Mouse (Mus musculus) hindbrain, embryonic 16.5 days (tissue): ENCODE data around the gene Gtf3c6. TPM values are rescaled to one million over a fixed set of nuclear protein-coding genes. Genes with fewer than 3 reads are reported as not detected.

Experiments used
- ATAC-seq: fragments of 200-750 bp; cut with Nextera tagmentation; 2 replicates; pipeline ENCODE4 v1.8.0; 2017; ENCODE audit warnings: moderate TSS enrichment, moderate library complexity
- H3K27ac ChIP-seq: fragments of 300-500 bp; sonication (generic); 2 replicates; pipeline ENCODE4 v1.5.1; 2014; ENCODE audit warnings: low read depth, mild to moderate bottlenecking, control low read depth, low read length, moderate library complexity
- H3K27me3 ChIP-seq: fragments of 300-500 bp; sonication (generic); replicated peaks from 2 replicates; pipeline ENCODE4 v1.6.1; 2014; ENCODE audit warnings: low read length; ENCODE audit not compliant: control insufficient read depth, insufficient read depth
- H3K36me3 ChIP-seq: fragments of 300-500 bp; sonication (generic); 2 replicates; pipeline ENCODE4 v1.6.1; 2014; ENCODE audit warnings: mild to moderate bottlenecking, low read length, moderate library complexity, mixed read lengths; ENCODE audit not compliant: control insufficient read depth, insufficient read depth
- H3K4me1 ChIP-seq: fragments of 300-500 bp; sonication (generic); 2 replicates; pipeline ENCODE4 v1.6.1; 2014; ENCODE audit warnings: low read depth, low read length; ENCODE audit not compliant: control insufficient read depth, insufficient read depth
- H3K4me2 ChIP-seq: fragments of 300-500 bp; sonication (generic); 2 replicates; pipeline ENCODE4 v1.6.1; 2014; ENCODE audit warnings: mild to moderate bottlenecking, low read length, control low read depth, moderate library complexity
- H3K4me3 ChIP-seq: fragments of 300-500 bp; sonication (generic); 2 replicates; pipeline ENCODE4 v1.5.1; 2014; ENCODE audit warnings: mild to moderate bottlenecking, low read length, control low read depth, moderate library complexity
- H3K9ac ChIP-seq: fragments of 300-500 bp; sonication (generic); 2 replicates; pipeline ENCODE4 v1.6.1; 2014; ENCODE audit warnings: low read depth, mild to moderate bottlenecking, control low read depth, low read length, moderate library complexity
- H3K9me3 ChIP-seq: fragments of 300-500 bp; sonication (generic); 2 replicates; pipeline ENCODE4 v1.6.1; 2014; ENCODE audit warnings: mild to moderate bottlenecking, low read length, moderate library complexity; ENCODE audit not compliant: control insufficient read depth
- WGBS: fragments of 180-500 bp; shearing (Covaris S2); extraction: QIAGEN DNeasy Blood & Tissue Kit; methylation state at CpG from one replicate; pipeline ENCODE4 v1.1.7; 2014; 5-methylcytosine and 5-hydroxymethylcytosine counted together
- polyA plus RNA-seq: library from polyadenylated mRNA; unstranded; fragments of >200 nt; fragmentation: Nextera tagmentation; extraction: Ambion mirVana; gene quantifications from 2 replicates; pipeline ENCODE4 v1.2.1, GENCODE M21; 2015

Gtf3c6 gene
- polyA plus RNA-seq, 1 experiment from 2014 or later = 64.9 TPM

DNA sequence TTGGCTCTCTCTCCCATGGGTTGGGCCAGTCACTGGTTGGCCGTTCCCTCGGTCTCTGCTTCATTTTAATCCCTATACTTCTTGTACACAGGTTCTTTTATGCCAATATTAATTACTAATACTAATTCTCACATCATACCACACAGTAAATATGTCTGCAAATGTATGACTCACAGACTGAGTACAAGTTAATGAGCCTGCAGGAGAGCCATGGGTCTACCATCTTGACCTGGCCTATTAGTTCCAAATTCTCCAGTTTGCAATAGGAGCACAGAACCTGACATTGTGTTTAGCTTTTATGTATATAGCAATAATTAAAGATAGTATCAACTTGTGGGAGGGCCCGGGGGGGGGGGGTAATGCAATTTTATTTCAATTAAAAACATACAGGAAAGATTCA, 27.1 kb upstream of the Gtf3c6 start:
- 0 out of 2 replicates have a peak, but pooled peaks cover 2% of the 10 kb centered on the region for H3K9me3 ChIP-seq
- no peak overlapping the region for H3K27ac ChIP-seq
- H3K36me3 ChIP-seq = 0 out of 2 replicates have a peak, but pooled peaks cover 5% of the 10 kb centered on the region
- H3K9ac ChIP-seq = no peak overlapping the region
- H3K4me3 ChIP-seq = no peak overlapping the region
- H3K4me2 ChIP-seq = no peak overlapping the region
- WGBS = 89% methylated on average over 3 of the region's 3 CpGs
- H3K4me1 ChIP-seq = no peaks in the 10 kb centered on the region
- H3K27me3 ChIP-seq = no peaks in the 10 kb centered on the region
- ATAC-seq = 0 out of 2 replicates have a peak, but pooled peaks have one; percentile 3

DNA sequence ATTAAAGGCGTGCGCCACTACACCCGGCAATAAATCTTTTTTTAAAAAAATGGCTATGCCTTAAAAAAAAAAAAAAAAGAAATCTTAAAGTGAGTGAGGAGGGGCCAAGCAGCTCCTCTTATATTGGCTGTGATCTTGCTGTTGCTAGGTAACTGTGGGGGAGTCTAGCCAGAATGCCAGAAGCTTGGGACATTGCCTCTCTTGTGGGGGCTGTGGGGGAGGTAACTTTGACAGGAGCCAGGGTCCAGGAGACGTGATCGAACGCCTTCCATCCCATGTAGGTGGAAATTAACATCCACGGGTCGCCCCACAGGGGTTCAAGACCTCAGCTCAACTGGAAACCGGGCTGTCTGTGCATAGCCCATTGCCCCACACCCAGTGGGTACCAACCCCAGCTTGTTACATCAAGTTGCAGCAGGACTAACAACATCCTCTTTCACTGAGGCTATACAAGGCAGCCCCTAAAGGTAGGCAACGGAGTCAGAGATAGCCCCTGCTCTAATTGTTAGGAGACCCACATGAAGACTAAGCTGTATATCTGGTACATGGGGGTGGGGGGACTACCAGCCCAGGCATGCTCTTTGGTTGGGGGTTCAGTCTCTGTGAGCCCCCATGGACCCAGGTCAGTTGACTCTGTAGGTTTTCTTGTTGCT, 26.4 kb upstream of the Gtf3c6 start:
- peak; percentile 37 for ATAC-seq
- Histone ChIP-seq H3K4me3 (no peak overlapping the region), H3K36me3 (0 out of 2 replicates have a peak, but pooled peaks cover 3% of the 10 kb centered on the region), H3K4me1 (no peaks in the 10 kb centered on the region), H3K27me3 (no peaks in the 10 kb centered on the region), H3K9ac (no peak overlapping the region), H3K9me3 (0 out of 2 replicates have a peak, but pooled peaks cover 2% of the 10 kb centered on the region), H3K4me2 (no peak overlapping the region), H3K27ac (no peak overlapping the region)
- 66% methylated on average over 10 of the region's 10 CpGs for WGBS

GRCm38 (mm10) chr10:40283636-40284035, 25.7 kb upstream of the Gtf3c6 start:
- H3K9me3 ChIP-seq = 0 out of 2 replicates have a peak, but pooled peaks cover 2% of the 10 kb centered on the region
- H3K36me3 ChIP-seq = 0 out of 2 replicates have a peak, but pooled peaks cover 3% of the 10 kb centered on the region
- H3K4me1 ChIP-seq = no peaks in the 10 kb centered on the region
- H3K9ac ChIP-seq = no peak overlapping the region
- no peak overlapping the region for H3K27ac ChIP-seq
- H3K4me3 ChIP-seq = no peak overlapping the region
- ATAC-seq = no peak
- no peaks in the 10 kb centered on the region for H3K27me3 ChIP-seq
- H3K4me2 ChIP-seq = no peak overlapping the region
- WGBS = 89% methylated on average over 9 of the region's 9 CpGs

DNA sequence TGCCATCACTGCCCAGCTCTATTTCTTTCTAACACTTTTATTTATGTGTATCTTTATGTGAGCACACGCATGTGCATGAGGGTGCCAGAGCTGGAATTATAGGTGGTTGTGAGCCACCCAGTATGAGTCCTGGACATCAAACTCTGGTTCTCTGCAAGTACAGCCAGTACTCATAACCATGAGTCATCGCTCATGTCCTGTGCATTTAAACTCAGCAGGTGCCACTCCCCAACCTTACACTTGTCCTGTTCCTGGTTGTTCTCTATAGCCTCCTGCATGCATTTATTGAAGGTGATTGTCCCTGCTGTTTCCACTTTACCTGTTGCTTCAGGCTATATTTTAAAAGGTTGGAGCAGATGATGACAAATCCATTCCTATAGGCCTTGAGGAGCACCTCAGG, 23.7 kb upstream of the Gtf3c6 start:
- no peaks in the 10 kb centered on the region for H3K27me3 ChIP-seq
- 0 out of 2 replicates have a peak, but pooled peaks cover 3% of the 10 kb centered on the region for H3K36me3 ChIP-seq
- H3K4me1 ChIP-seq = no peaks in the 10 kb centered on the region
- 0 out of 2 replicates have a peak, but pooled peaks cover 2% of the 10 kb centered on the region for H3K9me3 ChIP-seq
- H3K4me3 ChIP-seq = no peak overlapping the region
- H3K9ac ChIP-seq = no peak overlapping the region
- WGBS = 94% methylated on average over 2 of the region's 2 CpGs
- no peak overlapping the region for H3K27ac ChIP-seq
- no peak overlapping the region for H3K4me2 ChIP-seq
- ATAC-seq = no peak

DNA sequence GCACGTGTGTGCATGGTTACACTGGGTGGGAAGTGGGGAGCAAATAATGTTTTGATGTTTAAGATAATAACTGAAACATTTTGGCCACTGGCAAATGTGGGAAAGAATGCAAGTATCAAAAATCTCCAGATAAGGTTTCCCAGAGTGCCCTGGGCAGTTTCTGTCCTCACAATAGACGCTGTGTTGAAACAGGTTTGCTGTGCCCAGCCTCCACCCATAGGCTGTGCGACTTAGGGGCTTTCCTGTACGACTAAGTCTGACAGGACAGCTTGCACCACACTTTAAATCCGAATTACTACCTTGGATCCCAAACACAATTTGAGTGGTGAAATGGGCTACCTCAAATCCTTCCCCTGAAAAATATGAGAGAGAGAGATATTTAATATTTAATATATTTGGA, 20.4 kb upstream of the Gtf3c6 start:
- Histone ChIP-seq H3K36me3 (no peaks in the 10 kb centered on the region), H3K4me1 (no peaks in the 10 kb centered on the region), H3K9me3 (0 out of 2 replicates have a peak, but pooled peaks cover 2% of the 10 kb centered on the region), H3K4me2 (no peak overlapping the region), H3K4me3 (no peak overlapping the region), H3K27ac (no peak overlapping the region), H3K9ac (no peak overlapping the region), H3K27me3 (no peaks in the 10 kb centered on the region)
- WGBS = 71% methylated on average over 5 of the region's 5 CpGs
- ATAC-seq = no peak

GRCm38 (mm10) chr10:40275991-40276390, 18.1 kb upstream of the Gtf3c6 start:
- H3K4me2 ChIP-seq = no peak overlapping the region
- WGBS = 70% methylated on average over 7 of the region's 7 CpGs
- no peak overlapping the region for H3K9ac ChIP-seq
- H3K27ac ChIP-seq = no peak overlapping the region
- no peaks in the 10 kb centered on the region for H3K27me3 ChIP-seq
- no peaks in the 10 kb centered on the region for H3K4me1 ChIP-seq
- no peak for ATAC-seq
- no peaks in the 10 kb centered on the region for H3K9me3 ChIP-seq
- no peaks in the 10 kb centered on the region for H3K36me3 ChIP-seq
- no peak overlapping the region for H3K4me3 ChIP-seq

GRCm38 (mm10) chr10:40273938-40274337, 16.0 kb upstream of the Gtf3c6 start:
- WGBS = 88% methylated on average over 5 of the region's 5 CpGs
- H3K27ac ChIP-seq = no peak overlapping the region
- ATAC-seq = no peak
- no peaks in the 10 kb centered on the region for H3K9me3 ChIP-seq
- no peak overlapping the region for H3K4me2 ChIP-seq
- no peaks in the 10 kb centered on the region for H3K36me3 ChIP-seq
- H3K4me1 ChIP-seq = no peaks in the 10 kb centered on the region
- H3K9ac ChIP-seq = no peak overlapping the region
- H3K4me3 ChIP-seq = no peak overlapping the region
- H3K27me3 ChIP-seq = no peaks in the 10 kb centered on the region

DNA sequence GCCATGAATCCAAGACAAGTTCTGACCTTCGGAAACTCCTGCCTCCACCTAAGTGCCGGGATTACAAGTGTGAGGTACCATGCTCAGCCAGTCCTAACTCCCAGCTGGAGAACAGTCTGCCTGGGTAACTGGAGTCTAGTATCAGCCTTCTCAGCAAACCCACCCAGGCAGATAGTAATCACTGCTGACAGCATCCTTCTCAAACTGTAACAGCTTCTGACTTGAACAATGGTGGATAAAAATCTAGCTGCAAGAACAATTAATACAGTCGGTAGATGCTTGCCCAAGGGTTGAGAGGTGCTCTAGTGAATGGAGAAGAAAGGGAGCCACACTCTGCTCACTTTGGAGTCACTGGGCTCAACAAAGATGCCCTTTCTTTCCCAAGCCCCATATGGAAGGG, 13.3 kb upstream of the Gtf3c6 start:
- WGBS = 90% methylated on average over 3 of the region's 3 CpGs
- H3K9me3 ChIP-seq = no peaks in the 10 kb centered on the region
- H3K36me3 ChIP-seq = no peaks in the 10 kb centered on the region
- H3K9ac ChIP-seq = no peak overlapping the region
- H3K27me3 ChIP-seq = no peaks in the 10 kb centered on the region
- no peak for ATAC-seq
- H3K27ac ChIP-seq = no peak overlapping the region
- H3K4me3 ChIP-seq = no peak overlapping the region
- H3K4me2 ChIP-seq = no peak overlapping the region
- H3K4me1 ChIP-seq = no peaks in the 10 kb centered on the region

DNA sequence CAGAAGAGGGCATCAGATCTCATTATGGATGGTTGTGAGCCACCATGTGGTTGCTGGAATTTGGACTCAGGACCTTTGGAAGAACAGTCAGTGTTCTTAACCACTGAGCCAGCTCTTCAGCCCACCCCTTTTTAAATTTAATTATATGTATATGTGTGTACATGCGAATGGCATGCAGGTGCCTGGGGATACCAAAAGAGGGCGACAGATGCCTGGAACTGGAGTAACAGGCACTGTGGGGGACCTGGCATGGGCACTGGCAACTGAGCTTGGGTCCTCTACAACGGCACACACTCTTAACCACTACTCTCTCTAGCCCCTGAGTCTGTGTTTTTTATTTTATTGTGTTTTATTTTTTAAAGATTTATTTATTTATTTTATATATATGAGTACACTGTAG, 7.0 kb upstream of the Gtf3c6 start:
- 89% methylated on average over 3 of the region's 3 CpGs for WGBS
- no peaks in the 10 kb centered on the region for H3K36me3 ChIP-seq
- no peaks in the 10 kb centered on the region for H3K4me1 ChIP-seq
- no peak overlapping the region for H3K4me3 ChIP-seq
- no peak overlapping the region for H3K27ac ChIP-seq
- no peak overlapping the region for H3K9ac ChIP-seq
- ATAC-seq = no peak
- H3K9me3 ChIP-seq = no peaks in the 10 kb centered on the region
- no peak overlapping the region for H3K4me2 ChIP-seq
- H3K27me3 ChIP-seq = no peaks in the 10 kb centered on the region
